Comparison of ENCODE assay signal across 15 mouse cellular contexts in the genomic region with DNA sequence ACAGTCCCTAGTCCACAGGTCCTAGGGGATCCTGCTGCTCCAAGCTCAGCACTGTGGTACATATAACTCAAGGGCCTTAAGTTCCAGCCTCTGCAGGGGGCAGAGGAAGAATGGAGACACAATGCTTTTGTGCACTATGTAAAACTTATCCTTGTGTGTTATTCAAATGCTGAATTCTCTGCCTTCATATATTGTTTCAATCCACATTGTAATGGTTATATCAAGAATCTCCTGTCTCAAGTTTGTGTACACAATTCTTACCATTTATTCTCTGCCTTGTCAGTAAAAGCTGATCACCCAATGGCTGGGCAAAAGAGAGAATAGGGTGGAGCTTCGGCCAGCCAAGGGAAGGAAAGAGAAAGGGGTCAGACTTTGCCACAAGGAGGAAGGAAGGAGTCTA. TPM values are rescaled to one million over a fixed set of nuclear protein-coding genes. Genes with fewer than 3 reads are reported as not detected.
A peak's percentile ranks its signal among the peaks of the same experiment; 100 is the strongest.
DNase-seq lines count a peak whose midpoint lies in the region.
"Had no signal": no experiment of that assay in that cellular context is flagged by ENCODE, and none has a peak within 500 bp of the region (broad histone marks: within the 10 kb centered on the region; RNA-seq: fewer than 3 reads in every experiment).

No protein-coding gene starts in this region.

- DNase-seq in heart, adult 11 months, result peak; percentile 23
- DNase-seq in heart, postnatal 4 days, result no peak
- peak; percentile 27 for DNase-seq in ES-CJ7 (ENCODE audit: low read depth, low spot score)
- peak; percentile 54 for DNase-seq in ZHBTc4 (ENCODE audit: low read depth, low spot score)
- DNase-seq in right cerebral cortex, postnatal 25 days, result no peak
- DNase-seq in adrenal gland, postnatal 4 days (ENCODE audit: low spot score in 2 of 2), result no peak
- DNase-seq: adrenal gland, adult 2 months; adrenal gland, postnatal 10 days; adrenal gland, postnatal 25 days; cerebellum, adult 11-12 months; cerebellum, adult 2 months; cerebellum, adult 9-10 months; cerebellum, postnatal 10 days; cerebellum, postnatal 25 days; forebrain, postnatal 0 days had no signal

RNA-seq across cellular contexts. Expression of a gene that starts 29.8 kb away (rescaled TPM):
- 10 to 100 TPM; 47.3 to 48.2 TPM for total RNA-seq in heart, postnatal 4 days (2021)
- 10 to 100 TPM; 65.8 to 68.0 TPM for total RNA-seq in adrenal gland, postnatal 4 days (2021)

Comparison
In these comparisons a context has a peak if more than half of its experiments do, and no peak if none do; other contexts are left out.
1. DNase-seq: peak in heart, adult 11 months (single experiment), ES-CJ7 (single experiment) and ZHBTc4 (single experiment); none in heart, postnatal 4 days (single experiment), right cerebral cortex, postnatal 25 days (single experiment) and adrenal gland, postnatal 4 days (0 of 2).